Mouse (Mus musculus) spleen, adult 2 months (tissue): ENCODE measurements at regions not wholly inside any gene's neighbourhood (a gene's known extent, or its start where the extent isn't known, plus 50 kb on each side); places are given as distances from the start of the nearest gene placed in this dataset.

ENCODE experiments used
- CTCF ChIP-seq: fragments of 200-500 bp; IDR thresholded peaks from 2 replicates; pipeline ENCODE4 v1.5.1; 2011; ENCODE audit warnings: mild to moderate bottlenecking, inconsistent platforms; ENCODE audit not compliant: insufficient read depth, insufficient read length, insufficient replicate concordance; ENCODE audit errors: extremely low read depth
- POLR2A ChIP-seq: fragments of 200-500 bp; IDR thresholded peaks from 2 replicates; pipeline ENCODE4 v1.6.1; 2011; ENCODE audit warnings: low read depth, low read length, inconsistent platforms

- no peak for TF ChIP-seq POLR2A
- TF ChIP-seq CTCF, result no peak
These were observed 58.3 kb upstream of the Ccdc39 start for GRCm38 (mm10) chr3:33902431-33902830.
